Mouse (Mus musculus): ENCODE measurements around the gene Cntrob.
"Not testable (repeated sequence)": the region's sequence is repeated elsewhere in the genome, so short reads cannot be mapped to it uniquely, and the experiment has no call there.

The Cntrob gene

DNA sequence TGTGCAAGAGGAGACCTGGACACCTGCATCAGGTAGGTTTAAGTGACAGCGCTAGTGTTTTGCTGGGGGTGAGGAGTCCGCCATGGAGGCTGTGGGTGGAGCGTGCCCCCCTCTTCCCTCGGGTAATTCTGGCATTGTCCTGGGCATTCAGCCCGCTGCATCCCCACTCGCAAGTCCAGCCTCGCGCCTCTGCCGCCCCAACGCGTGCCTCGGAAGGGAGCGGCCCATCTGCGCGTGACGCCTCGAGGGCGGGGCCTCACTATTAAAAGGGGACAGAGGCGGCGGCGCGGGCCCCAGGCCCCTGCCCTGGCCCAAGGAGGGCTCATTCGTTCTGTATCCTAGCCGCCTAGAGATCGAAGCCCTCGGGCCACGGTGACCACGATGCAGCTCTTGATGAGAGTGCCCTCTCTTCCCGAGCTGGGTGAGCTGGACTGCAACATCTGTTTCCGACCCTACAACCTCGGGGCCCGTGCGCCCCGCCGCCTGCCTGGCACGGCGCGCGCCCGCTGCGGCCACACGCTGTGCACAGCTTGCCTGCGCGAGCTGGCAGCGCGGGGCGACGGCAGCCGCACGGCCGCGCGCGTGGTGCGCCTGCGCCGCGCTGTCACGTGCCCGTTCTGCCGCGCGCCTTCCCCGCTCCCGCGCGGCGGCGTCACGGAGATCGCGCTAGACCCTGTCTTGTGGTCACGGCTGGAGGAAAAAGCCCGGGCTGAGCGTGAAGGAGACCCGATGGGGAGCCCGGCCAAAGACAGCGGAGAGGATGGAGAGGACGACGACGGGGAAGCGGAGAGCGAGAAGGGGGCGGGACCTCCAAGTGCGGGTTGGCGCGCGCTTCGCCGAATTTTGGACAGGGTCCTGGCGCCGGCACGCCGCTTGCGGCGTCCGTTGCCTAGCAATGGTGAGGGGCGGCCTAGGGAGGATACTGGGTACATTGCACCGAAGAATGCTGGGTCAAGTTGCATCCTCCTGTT lies 16.9 kb upstream of the Cntrob start, which contains the start of gene Rnf227:
Gene Rnf227, plus strand, starts transcription at position 301 of the 971 bp plus-strand sequence.
- DNase-seq (ENCODE audit: low read depth, low spot score): peak; percentile 82

- no peak for DNase-seq (ENCODE audit: low read depth, low spot score)
Measured at GRCm38 (mm10) chr11:69334796-69335195, 11.2 kb upstream of the Cntrob start.

- DNase-seq (ENCODE audit: low read depth, low spot score): no peak
Measured at GRCm38 (mm10) chr11:69333922-69334321, 10.3 kb upstream of the Cntrob start.

- no peak for DNase-seq (ENCODE audit: low read depth, low spot score)
Measured at GRCm38 (mm10) chr11:69332713-69333253, 9.2 kb upstream of the Cntrob start.

DNA sequence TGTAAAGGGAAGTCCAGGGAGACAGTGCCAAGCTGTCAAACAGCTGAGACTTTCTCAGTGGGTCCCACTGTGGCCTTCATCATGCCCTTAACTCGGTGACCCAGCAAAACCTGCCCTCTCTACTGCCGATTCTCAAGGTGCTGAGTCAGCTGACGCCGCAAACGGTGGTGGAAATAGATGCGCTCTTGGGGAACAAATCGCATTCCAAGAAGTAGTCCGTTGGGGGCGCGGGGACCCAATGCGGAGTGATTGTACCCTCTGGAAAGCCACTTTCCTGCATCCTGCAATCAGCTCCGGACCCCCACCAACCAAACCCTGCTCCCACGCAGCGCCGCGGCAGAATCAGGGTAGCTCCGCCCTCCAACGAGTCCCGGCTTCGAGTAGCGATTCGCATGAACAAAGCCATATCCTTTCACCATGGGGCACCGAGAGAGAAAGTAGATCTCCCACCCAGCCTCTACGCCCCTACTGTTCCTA lies 8.4 kb upstream of the Cntrob start:
- peak; percentile 72 for DNase-seq (ENCODE audit: low read depth, low spot score)

GRCm38 (mm10) chr11:69331152-69331551 lies 7.6 kb upstream of the Cntrob start:
- DNase-seq (ENCODE audit: low read depth, low spot score): peak; percentile 66

DNA sequence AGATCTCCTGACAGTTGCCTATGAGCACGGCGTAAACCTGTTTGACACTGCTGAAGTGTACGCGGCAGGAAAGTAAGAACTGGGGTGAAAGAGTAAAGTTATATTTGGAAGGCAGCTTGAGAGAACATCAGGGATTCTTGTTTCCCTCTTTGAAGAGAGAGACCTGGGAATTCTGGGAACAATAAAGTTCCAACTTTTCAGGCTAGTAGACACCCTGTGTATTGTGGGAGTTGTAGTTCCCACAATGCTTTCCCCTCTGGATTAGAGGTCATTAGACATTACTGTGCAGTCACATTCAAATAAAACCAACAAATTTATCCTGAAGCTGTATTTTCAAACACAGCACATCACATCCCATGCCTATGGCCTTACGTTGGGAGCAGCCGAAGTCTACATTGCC lies 4.9 kb upstream of the Cntrob start:
- no peak for DNase-seq (ENCODE audit: low read depth, low spot score)

- no peak for DNase-seq (ENCODE audit: low read depth, low spot score)
Measured at GRCm38 (mm10) chr11:69327648-69328047, 4.1 kb upstream of the Cntrob start.

GRCm38 (mm10) chr11:69327157-69327442 lies 3.5 kb upstream of the Cntrob start:
- peak; percentile 28 for DNase-seq (ENCODE audit: low read depth, low spot score)

DNA sequence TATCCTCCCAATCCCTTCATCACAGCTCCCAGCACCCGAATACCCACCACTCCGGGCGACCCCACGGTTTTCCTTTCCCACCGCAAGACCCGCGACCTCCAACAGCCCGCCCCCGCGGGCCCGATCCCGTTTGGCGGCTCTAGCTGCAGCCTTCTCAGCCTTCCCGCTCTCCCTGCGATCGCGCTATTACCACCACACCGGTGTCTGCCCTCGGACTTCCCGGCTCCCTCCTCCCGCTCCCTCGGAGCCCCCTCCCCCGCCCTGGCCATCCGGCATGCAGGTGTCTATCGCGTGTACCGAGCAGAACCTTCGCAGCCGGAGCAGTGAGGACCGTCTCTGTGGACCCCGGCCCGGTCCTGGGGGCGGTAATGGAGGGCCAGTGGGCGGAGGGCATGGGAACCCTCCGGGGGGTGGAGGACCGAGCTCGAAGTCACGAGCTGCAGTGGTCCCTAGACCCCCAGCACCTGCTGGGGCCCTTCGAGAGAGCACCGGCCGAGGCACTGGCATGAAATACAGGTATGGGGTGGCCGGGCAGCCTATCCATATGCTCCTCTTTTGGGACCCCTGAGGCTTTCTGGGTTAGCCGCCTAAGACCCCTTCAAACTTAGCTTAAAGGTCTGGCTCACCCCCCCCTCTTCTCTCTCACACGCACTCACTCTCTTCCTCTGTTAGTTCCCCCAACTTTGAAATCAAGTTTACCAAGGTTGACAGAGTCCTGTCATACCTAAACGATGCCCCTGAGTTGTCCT lies 3.0 kb upstream of the Cntrob start:
- DNase-seq (ENCODE audit: low read depth, low spot score): no peak

GRCm38 (mm10) chr11:69325628-69326407 lies 2.2 kb upstream of the Cntrob start, which contains the start of gene Kcnab3:
TSS of gene Kcnab3 (plus strand) at chr11:69326258.
- peak; percentile 96 for DNase-seq (ENCODE audit: low read depth, low spot score)

DNA sequence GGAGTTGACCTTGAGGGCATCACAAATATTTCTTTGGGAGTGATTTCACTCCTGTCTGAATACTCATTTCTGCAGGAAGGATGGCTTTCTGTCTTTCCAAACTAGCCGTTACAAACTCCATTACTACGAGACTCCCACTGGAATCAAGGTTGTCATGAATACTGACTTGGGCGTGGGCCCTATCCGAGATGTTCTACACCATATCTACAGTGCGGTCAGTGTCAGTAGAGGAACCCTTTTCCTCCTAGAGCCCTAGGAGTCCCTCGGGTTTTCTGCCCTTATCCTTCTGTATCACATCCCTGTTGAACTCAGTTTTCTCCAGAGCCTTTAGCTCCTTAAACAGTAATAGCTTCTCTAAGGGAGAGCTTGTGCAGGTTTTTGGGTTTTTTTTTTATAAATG lies 1.2 kb upstream of the Cntrob start:
- DNase-seq (ENCODE audit: low read depth, low spot score): no peak

GRCm38 (mm10) chr11:69322693-69323471 lies 693 bp downstream of the Cntrob start:
- peak; percentile 32 for DNase-seq (ENCODE audit: low read depth, low spot score)

- no peak for DNase-seq (ENCODE audit: low read depth, low spot score)
Measured at GRCm38 (mm10) chr11:69322010-69322409, 1.6 kb downstream of the Cntrob start.

- DNase-seq (ENCODE audit: low read depth, low spot score): no peak
Measured at GRCm38 (mm10) chr11:69321580-69321979, 2.0 kb downstream of the Cntrob start.

GRCm38 (mm10) chr11:69318000-69318399 lies 5.6 kb downstream of the Cntrob start:
- not testable (repeated sequence) for DNase-seq (ENCODE audit: low read depth, low spot score)

GRCm38 (mm10) chr11:69316361-69316760 lies 7.2 kb downstream of the Cntrob start:
- DNase-seq (ENCODE audit: low read depth, low spot score): no peak

- no peak for DNase-seq (ENCODE audit: low read depth, low spot score)
Measured at GRCm38 (mm10) chr11:69311266-69311665, 12.3 kb downstream of the Cntrob start.

- DNase-seq (ENCODE audit: low read depth, low spot score): no peak
Measured at GRCm38 (mm10) chr11:69306039-69306438, 17.5 kb downstream of the Cntrob start.

GRCm38 (mm10) chr11:69305291-69305690 lies 18.3 kb downstream of the Cntrob start:
- no peak for DNase-seq (ENCODE audit: low read depth, low spot score)

GRCm38 (mm10) chr11:69302817-69303216 lies 20.8 kb downstream of the Cntrob start:
- no peak for DNase-seq (ENCODE audit: low read depth, low spot score)

All from R1 (cell line).